Mouse (Mus musculus) embryonic facial prominence, embryonic 11.5 days (tissue): ENCODE measurements around the gene Gm11444. TPM values are rescaled to one million over a fixed set of nuclear protein-coding genes. Genes with fewer than 3 reads are reported as not detected.

Experiments
- ATAC-seq: fragments of 200-750 bp; cut with Nextera tagmentation; replicated peaks from 2 replicates; pipeline ENCODE4 v1.8.0; 2017; ENCODE audit warnings: low read depth; ENCODE audit not compliant: insufficient number of reproducible peaks, low FRiP score, low TSS enrichment
- DNase-seq: peaks from one replicate; pipeline ENCODE4 v3.0.0-alpha.2; 2015; ENCODE audit warnings: low spot score
- H3K27ac ChIP-seq: fragments of 300-500 bp; sonication (generic); replicated peaks from 2 replicates; pipeline ENCODE4 v1.5.1; 2014; ENCODE audit warnings: mild to moderate bottlenecking, low read depth, low read length, control low read depth
- H3K27me3 ChIP-seq: fragments of 300-500 bp; sonication (generic); 2 replicates; pipeline ENCODE4 v1.6.1; 2014; ENCODE audit warnings: mild to moderate bottlenecking, low read length, moderate library complexity, mixed read lengths; ENCODE audit not compliant: control insufficient read depth, insufficient read depth
- H3K36me3 ChIP-seq: fragments of 300-500 bp; sonication (generic); replicated peaks from 2 replicates; pipeline ENCODE4 v1.6.1; 2014; ENCODE audit warnings: low read depth, mild to moderate bottlenecking, low read length, moderate library complexity, mixed read lengths; ENCODE audit not compliant: control insufficient read depth, insufficient read depth
- H3K4me1 ChIP-seq: fragments of 300-500 bp; sonication (generic); 2 replicates; pipeline ENCODE4 v1.6.1; 2014; ENCODE audit warnings: low read length, mixed read lengths; ENCODE audit not compliant: control insufficient read depth, insufficient read depth
- H3K4me2 ChIP-seq: fragments of 300-500 bp; sonication (generic); 2 replicates; pipeline ENCODE4 v1.6.1; 2014; ENCODE audit warnings: low read depth, mild to moderate bottlenecking, control low read depth, low read length, moderate library complexity
- H3K4me3 ChIP-seq: fragments of 300-500 bp; sonication (generic); 2 replicates; pipeline ENCODE4 v1.5.1; 2014; ENCODE audit warnings: low read depth, low read length, control low read depth
- H3K9ac ChIP-seq: fragments of 300-500 bp; sonication (generic); replicated peaks from 2 replicates; pipeline ENCODE4 v1.6.1; 2014; ENCODE audit warnings: mild to moderate bottlenecking, control low read depth, low read length
- H3K9me3 ChIP-seq: fragments of 300-500 bp; sonication (generic); replicated peaks from 2 replicates; pipeline ENCODE4 v1.6.1; 2016; ENCODE audit warnings: mild to moderate bottlenecking, low read length, inconsistent platforms, mixed read lengths; ENCODE audit not compliant: control insufficient read depth
- WGBS: fragments of 180-500 bp; shearing (Covaris S2); extraction: QIAGEN DNeasy Blood & Tissue Kit; methylation state at CpG from one replicate; pipeline ENCODE4 v1.1.7; 2014; 5-methylcytosine and 5-hydroxymethylcytosine counted together
- polyA plus RNA-seq: library from polyadenylated mRNA; unstranded; fragments of >200 nt; fragmentation: Nextera tagmentation; extraction: Ambion mirVana; gene quantifications from 2 replicates; pipeline ENCODE4 v1.2.1, GENCODE M21; 2014

Gene Gm11444
- polyA plus RNA-seq, 1 experiment from 2014 or later: not detected

DNA sequence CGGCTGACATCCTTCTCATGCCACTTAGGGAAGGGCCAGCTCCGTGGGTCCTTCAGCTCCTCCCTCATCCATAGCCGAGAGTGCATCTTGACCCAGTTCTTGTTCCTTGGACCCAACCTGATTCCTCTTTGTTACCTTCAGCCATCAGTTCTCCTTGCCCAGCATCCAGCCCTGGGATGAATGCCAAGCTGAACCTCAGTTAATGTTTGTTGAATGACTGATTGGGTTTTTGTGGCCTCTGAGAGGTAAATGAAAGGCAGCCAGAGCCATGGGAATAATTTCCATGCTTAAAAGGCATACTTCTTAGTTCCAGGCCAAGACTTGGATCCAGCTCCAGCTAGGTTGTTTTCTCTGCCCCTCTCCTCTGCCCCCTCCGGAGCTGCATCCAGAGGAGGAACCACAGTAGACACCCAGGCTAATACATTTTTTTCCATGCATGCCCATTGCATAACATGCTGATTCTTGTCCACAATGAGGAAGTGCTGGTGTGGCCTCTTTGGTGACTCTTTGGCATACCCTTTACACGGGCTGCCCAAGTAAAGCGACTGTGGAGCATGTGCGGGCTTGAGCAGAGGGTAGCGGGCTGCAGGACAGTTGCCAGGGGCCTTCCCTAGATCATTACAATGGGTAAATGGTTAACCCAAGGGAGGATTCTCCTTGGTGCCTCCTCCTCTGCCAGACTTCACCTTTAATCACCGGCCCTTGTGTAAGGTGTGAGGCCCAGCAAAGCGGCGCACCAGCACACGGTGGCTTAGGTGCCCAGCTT is 37.7 kb downstream of the Gm11444 start:
- no peaks in the 10 kb centered on the region for H3K27me3 ChIP-seq
- no peak overlapping the region for H3K9ac ChIP-seq
- peaks cover 5% of the 10 kb centered on the region; the same call in 1 of the 2 replicates for H3K4me1 ChIP-seq
- no peak overlapping the region for H3K27ac ChIP-seq
- no peak overlapping the region for H3K4me2 ChIP-seq
- ATAC-seq (no peak), DNase-seq (no peak)
- H3K9me3 ChIP-seq: no peaks in the 10 kb centered on the region
- H3K36me3 ChIP-seq: no peaks in the 10 kb centered on the region
- no peak overlapping the region for H3K4me3 ChIP-seq
- WGBS: 81% methylated on average over 12 of the region's 12 CpGs

- no peaks in the 10 kb centered on the region for H3K27me3 ChIP-seq
- no peak for ATAC-seq
- 92% methylated on average over 5 of the region's 5 CpGs for WGBS
Measured at GRCm38 (mm10) chr11:85811676-85812075, 38.5 kb downstream of the Gm11444 start.

DNA sequence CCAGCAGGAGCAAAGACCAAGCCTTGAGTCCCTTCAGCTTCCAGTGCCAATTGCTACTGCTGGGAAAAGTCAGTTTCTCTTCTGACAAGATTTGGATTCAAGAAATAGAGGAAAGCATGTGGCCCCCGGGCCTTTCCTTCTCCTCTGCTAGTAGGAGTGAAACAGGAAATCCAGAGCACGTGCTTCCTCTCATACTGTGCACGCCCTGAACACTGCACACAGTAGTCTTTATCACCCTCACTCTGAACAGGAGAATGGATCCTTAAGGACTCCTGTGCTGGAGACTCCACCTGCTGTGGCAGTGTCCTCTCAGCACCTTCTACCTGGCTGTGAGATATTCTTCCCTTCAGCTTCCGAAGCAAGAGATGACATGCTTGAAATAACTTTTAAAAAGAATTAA is 38.9 kb downstream of the Gm11444 start:
- Histone ChIP-seq H3K4me2 (no peak overlapping the region), H3K4me3 (no peak overlapping the region), H3K9me3 (no peaks in the 10 kb centered on the region), H3K27me3 (no peaks in the 10 kb centered on the region), H3K27ac (no peak overlapping the region), H3K4me1 (peaks cover 5% of the 10 kb centered on the region; the same call in 1 of the 2 replicates), H3K9ac (no peak overlapping the region), H3K36me3 (no peaks in the 10 kb centered on the region)
- no peak for ATAC-seq
- 66% methylated on average over 4 of the region's 4 CpGs for WGBS
- DNase-seq: no peak

More at GRCm38 (mm10) chr11:85811676-85812075, 38.5 kb downstream of the Gm11444 start:
- no peak for DNase-seq
- Histone ChIP-seq H3K4me2 (no peak overlapping the region), H3K4me1 (peaks cover 5% of the 10 kb centered on the region; the same call in 1 of the 2 replicates), H3K27ac (no peak overlapping the region), H3K9ac (no peak overlapping the region), H3K9me3 (no peaks in the 10 kb centered on the region), H3K36me3 (no peaks in the 10 kb centered on the region), H3K4me3 (no peak overlapping the region)

GRCm38 (mm10) chr11:85807353-85807752 is 42.8 kb downstream of the Gm11444 start:
- 80% methylated on average over 11 of the region's 11 CpGs for whole genome bisulfite sequencing
- Histone ChIP-seq H3K4me2 (no peak overlapping the region), H3K9me3 (no peaks in the 10 kb centered on the region), H3K27me3 (no peaks in the 10 kb centered on the region), H3K9ac (no peak overlapping the region), H3K36me3 (no peaks in the 10 kb centered on the region), H3K4me3 (no peak overlapping the region), H3K27ac (no peak overlapping the region), H3K4me1 (no peaks in the 10 kb centered on the region)
- DNase-seq: no peak
- no peak for ATAC-seq

DNA sequence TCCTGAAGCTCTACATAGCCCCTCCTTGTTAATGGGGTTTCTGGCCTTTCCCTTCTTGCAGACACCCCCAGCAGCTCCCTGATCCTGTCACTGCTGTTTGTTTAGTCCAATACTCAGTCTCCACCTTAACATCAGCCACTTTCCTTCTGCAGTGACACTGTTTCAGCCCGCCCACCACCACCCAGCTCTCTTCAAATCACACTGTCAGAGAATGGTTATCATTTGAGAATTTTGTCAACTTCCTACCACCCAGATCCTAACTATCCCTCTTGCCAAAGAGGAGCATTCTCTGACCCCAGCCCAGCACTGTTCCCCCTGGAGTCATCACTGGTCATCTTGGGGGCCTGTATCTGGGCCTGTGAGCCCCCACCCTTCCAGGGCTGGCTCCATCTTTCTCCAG is 44.4 kb downstream of the Gm11444 start:
- no peak overlapping the region for H3K4me2 ChIP-seq
- no peak overlapping the region for H3K4me3 ChIP-seq
- H3K36me3 ChIP-seq: no peaks in the 10 kb centered on the region
- H3K27ac ChIP-seq: no peak overlapping the region
- no peak for ATAC-seq
- no peaks in the 10 kb centered on the region for H3K9me3 ChIP-seq
- no peaks in the 10 kb centered on the region for H3K27me3 ChIP-seq
- H3K4me1 ChIP-seq: no peaks in the 10 kb centered on the region
- 92% methylated on average over 1 of the region's 1 CpGs for WGBS
- DNase-seq: no peak
- H3K9ac ChIP-seq: no peak overlapping the region

DNA sequence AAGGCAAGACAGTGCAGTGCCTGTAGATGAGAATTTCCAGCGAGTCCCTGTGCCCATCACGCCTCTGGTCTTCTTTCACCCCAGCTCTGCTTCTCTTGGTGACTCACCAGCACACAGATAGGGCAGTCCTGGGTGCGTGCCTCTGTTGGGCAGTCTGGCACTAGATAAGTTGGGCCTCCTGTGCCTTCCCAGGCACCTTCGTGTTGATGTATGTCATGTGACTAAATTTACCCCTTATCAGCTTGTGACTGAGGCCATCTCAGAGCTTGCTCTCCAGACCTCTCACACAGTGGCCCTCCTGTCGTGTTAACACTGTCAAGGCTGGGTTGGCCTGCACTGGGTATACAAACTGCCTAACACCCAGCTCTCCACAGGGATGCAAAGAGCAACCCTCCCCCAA is 46.1 kb downstream of the Gm11444 start:
- H3K4me2 ChIP-seq: no peak overlapping the region
- no peak overlapping the region for H3K27ac ChIP-seq
- DNase-seq (no peak), ATAC-seq (no peak)
- no peak overlapping the region for H3K9ac ChIP-seq
- H3K4me1 ChIP-seq: no peaks in the 10 kb centered on the region
- no peaks in the 10 kb centered on the region for H3K27me3 ChIP-seq
- no peak overlapping the region for H3K4me3 ChIP-seq
- no peaks in the 10 kb centered on the region for H3K9me3 ChIP-seq
- 84% methylated on average over 5 of the region's 5 CpGs for WGBS
- no peaks in the 10 kb centered on the region for H3K36me3 ChIP-seq

DNA sequence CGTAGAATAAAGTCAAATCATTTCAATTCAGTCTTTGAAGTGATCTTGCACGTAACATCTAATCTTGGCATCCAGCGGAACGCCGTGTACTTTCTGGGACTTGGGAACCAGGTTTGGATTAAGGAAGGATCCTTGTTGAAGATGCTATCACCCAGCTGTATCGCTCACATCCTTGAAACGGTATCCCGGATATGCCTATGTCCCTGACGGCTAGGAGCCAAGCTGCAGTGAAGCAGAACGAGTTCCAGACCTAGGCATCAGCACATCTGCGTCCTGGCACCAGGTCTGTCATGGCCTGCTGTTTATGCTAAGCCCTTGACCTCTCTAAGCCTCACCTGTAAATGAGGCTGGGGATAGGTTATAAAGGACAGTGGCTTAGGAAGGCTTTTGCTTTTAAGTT is 49.8 kb downstream of the Gm11444 start:
- Histone ChIP-seq H3K27me3 (no peaks in the 10 kb centered on the region), H3K4me3 (no peak overlapping the region), H3K4me2 (no peak overlapping the region), H3K4me1 (no peaks in the 10 kb centered on the region), H3K27ac (no peak overlapping the region), H3K9ac (no peak overlapping the region), H3K9me3 (no peaks in the 10 kb centered on the region), H3K36me3 (no peaks in the 10 kb centered on the region)
- DNase-seq (no peak), ATAC-seq (no peak)
- WGBS: 78% methylated on average over 11 of the region's 11 CpGs

DNA sequence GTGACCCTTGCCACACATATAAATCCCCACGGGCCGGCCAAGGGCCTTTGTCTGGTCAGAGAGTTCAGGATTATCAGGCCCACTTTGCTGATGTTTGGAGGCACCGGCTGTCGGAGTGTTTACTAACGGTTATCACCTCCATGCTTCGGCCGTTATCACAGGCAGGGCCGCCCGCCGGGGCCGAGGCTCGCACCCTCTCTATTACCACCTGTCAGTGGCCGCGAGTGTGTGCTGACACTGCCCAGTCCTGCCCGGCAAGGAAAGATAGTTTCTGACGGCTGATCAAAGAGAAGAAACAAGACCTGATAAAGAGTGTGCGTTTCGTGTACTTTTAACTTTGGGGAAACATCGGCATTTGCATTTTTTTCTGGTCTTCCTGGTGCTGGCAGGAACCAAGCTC is 50.3 kb downstream of the Gm11444 start:
- H3K27ac ChIP-seq: no peak overlapping the region
- ATAC-seq: no peak
- no peak for DNase-seq

More for the DNA sequence above, 50.3 kb downstream of the Gm11444 start:
- Histone ChIP-seq H3K27me3 (no peaks in the 10 kb centered on the region), H3K4me3 (no peak overlapping the region), H3K36me3 (no peaks in the 10 kb centered on the region), H3K9me3 (no peaks in the 10 kb centered on the region), H3K4me2 (no peak overlapping the region), H3K9ac (no peak overlapping the region), H3K4me1 (no peaks in the 10 kb centered on the region)
- 53% methylated on average over 19 of the region's 19 CpGs for WGBS
